Mouse (Mus musculus) kidney, embryonic 15.5 days (tissue): ENCODE results near the gene Mid1. TPM values are rescaled to one million over a fixed set of nuclear protein-coding genes. Genes with fewer than 3 reads are reported as not detected.
"Not testable (repeated sequence)": the region's sequence is repeated elsewhere in the genome, so short reads cannot be mapped to it uniquely, and the experiment has no call there.

Experiments
- ATAC-seq: fragments of 200-750 bp; cut with Nextera tagmentation; replicated peaks from 2 replicates; pipeline ENCODE4 v1.8.0; 2017; ENCODE audit warnings: moderate TSS enrichment; ENCODE audit not compliant: low FRiP score
- H3K27ac ChIP-seq: fragments of 300-500 bp; sonication (generic); 2 replicates; pipeline ENCODE4 v1.5.1; 2015; ENCODE audit warnings: mild to moderate bottlenecking, inconsistent platforms
- H3K27me3 ChIP-seq: fragments of 300-500 bp; sonication (generic); 2 replicates; pipeline ENCODE4 v1.6.1; 2015; ENCODE audit warnings: inconsistent platforms
- H3K36me3 ChIP-seq: fragments of 300-500 bp; sonication (generic); 2 replicates; pipeline ENCODE4 v1.6.1; 2015; ENCODE audit warnings: inconsistent platforms
- H3K4me1 ChIP-seq: fragments of 300-500 bp; sonication (generic); 2 replicates; pipeline ENCODE4 v1.6.1; 2015; ENCODE audit warnings: inconsistent platforms
- H3K4me2 ChIP-seq: fragments of 300-500 bp; sonication (generic); 2 replicates; pipeline ENCODE4 v1.6.1; 2015; ENCODE audit warnings: moderate library complexity, mild to moderate bottlenecking, inconsistent platforms
- H3K4me3 ChIP-seq: fragments of 300-500 bp; sonication (generic); replicated peaks from 2 replicates; pipeline ENCODE4 v1.5.1; 2015; ENCODE audit warnings: mild to moderate bottlenecking, inconsistent platforms
- H3K9ac ChIP-seq: fragments of 300-500 bp; sonication (generic); 2 replicates; pipeline ENCODE4 v1.6.1; 2015; ENCODE audit warnings: mild to moderate bottlenecking, inconsistent platforms
- H3K9me3 ChIP-seq: fragments of 300-500 bp; sonication (generic); replicated peaks from 2 replicates; pipeline ENCODE4 v1.6.1; 2016; ENCODE audit warnings: inconsistent platforms
- WGBS: fragments of 180-500 bp; shearing (Covaris S2); methylation state at CpG from one replicate; pipeline ENCODE4 v1.1.7; 2015; ENCODE audit warnings: mixed read lengths; 5-methylcytosine and 5-hydroxymethylcytosine counted together
- polyA plus RNA-seq: library from polyadenylated mRNA; unstranded; fragments of >200 nt; fragmentation: Nextera tagmentation; extraction: Ambion mirVana; gene quantifications from 2 replicates; pipeline ENCODE4 v1.2.1, GENCODE M21; 2015

Mid1 gene
- polyA plus RNA-seq, 1 experiment from 2014 or later = 11.4 TPM

- peaks cover 21% of the 10 kb centered on the region for H3K9me3 ChIP-seq
- not testable (repeated sequence) for H3K27ac ChIP-seq, H3K9ac ChIP-seq, H3K4me2 ChIP-seq, H3K4me3 ChIP-seq, H3K27me3 ChIP-seq, ATAC-seq, H3K4me1 ChIP-seq
- peaks cover 21% of the 10 kb centered on the region for H3K36me3 ChIP-seq
- no CpG with 5 or more reads among the region's 8 CpGs for WGBS
These were observed 308.1 kb downstream of the Mid1 start for GRCm38 (mm10) chrX:169992951-169993547.

GRCm38 (mm10) chrX:169994011-169994865 is 309.2 kb downstream of the Mid1 start:
- not testable (repeated sequence) for H3K27ac ChIP-seq, H3K9ac ChIP-seq, H3K27me3 ChIP-seq, H3K4me3 ChIP-seq, ATAC-seq, H3K4me1 ChIP-seq, H3K4me2 ChIP-seq
- Histone ChIP-seq H3K9me3 (peaks cover 14% of the 10 kb centered on the region), H3K36me3 (peaks cover 14% of the 10 kb centered on the region)
- 8% methylated on average over 3 of the region's 33 CpGs for WGBS

GRCm38 (mm10) chrX:169994866-169995711 is 310.1 kb downstream of the Mid1 start:
- H3K36me3 ChIP-seq, H3K27ac ChIP-seq, H3K9me3 ChIP-seq, ATAC-seq, H3K27me3 ChIP-seq, H3K9ac ChIP-seq, H3K4me3 ChIP-seq, H3K4me2 ChIP-seq, H3K4me1 ChIP-seq: not testable (repeated sequence)
- WGBS = 18% methylated on average over 2 of the region's 2 CpGs

- not testable (repeated sequence) for H3K9me3 ChIP-seq, H3K4me1 ChIP-seq, H3K4me3 ChIP-seq, H3K27me3 ChIP-seq, H3K9ac ChIP-seq, H3K36me3 ChIP-seq, H3K4me2 ChIP-seq, H3K27ac ChIP-seq, ATAC-seq
- WGBS = 0% methylated on average over 1 of the region's 17 CpGs
These were observed 311.0 kb downstream of the Mid1 start for GRCm38 (mm10) chrX:169995909-169996521.

- not testable (repeated sequence) for H3K9me3 ChIP-seq, H3K9ac ChIP-seq, H3K36me3 ChIP-seq, H3K27me3 ChIP-seq, H3K4me1 ChIP-seq, ATAC-seq, H3K4me2 ChIP-seq, H3K4me3 ChIP-seq, H3K27ac ChIP-seq
- no CpG with 5 or more reads among the region's 46 CpGs for WGBS
These were observed 311.9 kb downstream of the Mid1 start for GRCm38 (mm10) chrX:169996926-169997325.

- 29% methylated on average over 21 of the region's 40 CpGs for WGBS
- H3K27ac ChIP-seq, H3K27me3 ChIP-seq, H3K4me1 ChIP-seq, H3K9ac ChIP-seq, H3K9me3 ChIP-seq, H3K36me3 ChIP-seq: not testable (repeated sequence)
- 0 out of 2 replicates have a peak, but pooled peaks have one; percentile 9 for ATAC-seq
- H3K4me3 ChIP-seq = peak overlapping the region; percentile 25
- H3K4me2 ChIP-seq = peak overlapping the region; percentile 49
These were observed 312.5 kb downstream of the Mid1 start for GRCm38 (mm10) chrX:169997456-169997853.

GRCm38 (mm10) chrX:169997854-169998456 is 313.0 kb downstream of the Mid1 start:
- not testable (repeated sequence) for H3K4me1 ChIP-seq, H3K27ac ChIP-seq, H3K36me3 ChIP-seq, H3K9me3 ChIP-seq, H3K27me3 ChIP-seq, H3K9ac ChIP-seq
- ATAC-seq = peak; percentile 87
- WGBS = 0% methylated on average over 7 of the region's 37 CpGs
- H3K4me2 ChIP-seq = peak overlapping the region; percentile 49
- H3K4me3 ChIP-seq = peak overlapping the region; percentile 25

- H3K4me1 ChIP-seq, H3K27ac ChIP-seq, H3K27me3 ChIP-seq, ATAC-seq, H3K9ac ChIP-seq, H3K4me2 ChIP-seq, H3K4me3 ChIP-seq, H3K9me3 ChIP-seq, H3K36me3 ChIP-seq: not testable (repeated sequence)
- 14% methylated on average over 2 of the region's 4 CpGs for WGBS
These were observed 313.7 kb downstream of the Mid1 start for GRCm38 (mm10) chrX:169998559-169999219.

- not testable (repeated sequence) for H3K4me2 ChIP-seq, H3K4me3 ChIP-seq, H3K36me3 ChIP-seq, H3K9ac ChIP-seq, H3K4me1 ChIP-seq, ATAC-seq, H3K27ac ChIP-seq, H3K27me3 ChIP-seq
- WGBS = 42% methylated on average over 6 of the region's 11 CpGs
- peaks cover 12% of the 10 kb centered on the region; the same call in 1 of the 2 replicates for H3K9me3 ChIP-seq
These were observed 314.4 kb downstream of the Mid1 start for GRCm38 (mm10) chrX:169999226-169999883.

GRCm38 (mm10) chrX:169999912-170000641 is 315.1 kb downstream of the Mid1 start:
- H3K36me3 ChIP-seq, H3K27ac ChIP-seq, H3K4me3 ChIP-seq, ATAC-seq, H3K4me2 ChIP-seq, H3K4me1 ChIP-seq, H3K9ac ChIP-seq, H3K27me3 ChIP-seq: not testable (repeated sequence)
- peaks cover 13% of the 10 kb centered on the region; the same call in 1 of the 2 replicates for H3K9me3 ChIP-seq
- WGBS = 7% methylated on average over 2 of the region's 3 CpGs
